Mouse (Mus musculus) limb, embryonic 14.5 days (tissue): ENCODE results near the gene Snai3. TPM values are rescaled to one million over a fixed set of nuclear protein-coding genes. Genes with fewer than 3 reads are reported as not detected.

Experiments used
- ATAC-seq: fragments of 200-750 bp; cut with Nextera tagmentation; 2 replicates; pipeline ENCODE4 v1.8.0; 2017; ENCODE audit warnings: low read depth, moderate number of reproducible peaks, moderate TSS enrichment; ENCODE audit not compliant: low FRiP score
- DNase-seq: peaks from one replicate; pipeline ENCODE4 v3.0.0-alpha.2; 2015; ENCODE audit warnings: low spot score
- H3K27ac ChIP-seq: fragments of 300-500 bp; sonication (generic); replicated peaks from 2 replicates; pipeline ENCODE4 v1.5.1; 2014; ENCODE audit warnings: low read depth, mild to moderate bottlenecking, low read length, moderate library complexity, mixed read lengths
- H3K27me3 ChIP-seq: fragments of 300-500 bp; sonication (generic); 2 replicates; pipeline ENCODE4 v1.6.1; 2014; ENCODE audit warnings: low read length, mixed read lengths; ENCODE audit not compliant: control insufficient read depth, insufficient read depth
- H3K36me3 ChIP-seq: fragments of 300-500 bp; sonication (generic); 2 replicates; pipeline ENCODE4 v1.6.1; 2014; ENCODE audit warnings: mild to moderate bottlenecking, low read length, moderate library complexity, mixed read lengths; ENCODE audit not compliant: control insufficient read depth, insufficient read depth
- H3K4me1 ChIP-seq: fragments of 300-500 bp; sonication (generic); 2 replicates; pipeline ENCODE4 v1.6.1; 2014; ENCODE audit warnings: antibody characterized with exemption, low read length, mixed read lengths; ENCODE audit not compliant: control insufficient read depth, insufficient read depth
- H3K4me2 ChIP-seq: fragments of 300-500 bp; sonication (generic); replicated peaks from 2 replicates; pipeline ENCODE4 v1.6.1; 2014; ENCODE audit warnings: low read depth, mild to moderate bottlenecking, low read length, moderate library complexity; ENCODE audit not compliant: severe bottlenecking
- H3K4me3 ChIP-seq: fragments of 300-500 bp; sonication (generic); replicated peaks from 2 replicates; pipeline ENCODE4 v1.5.1; 2014; ENCODE audit warnings: low read length
- H3K9ac ChIP-seq: fragments of 300-500 bp; sonication (generic); 2 replicates; pipeline ENCODE4 v1.6.1; 2014; ENCODE audit warnings: mild to moderate bottlenecking, low read depth, low read length, moderate library complexity; ENCODE audit not compliant: severe bottlenecking
- H3K9me3 ChIP-seq: fragments of 300-500 bp; sonication (generic); 2 replicates; pipeline ENCODE4 v1.6.1; 2016; ENCODE audit warnings: low read length; ENCODE audit not compliant: control insufficient read depth
- POLR2A ChIP-seq: fragments of 200-500 bp; IDR thresholded peaks from 2 replicates; pipeline ENCODE4 v1.8.0; 2012; ENCODE audit warnings: inconsistent platforms, mild to moderate bottlenecking, moderate library complexity, borderline replicate concordance; ENCODE audit not compliant: insufficient read depth, insufficient read length; ENCODE audit errors: extremely low read depth
- WGBS: fragments of 180-500 bp; shearing (Covaris S2); extraction: QIAGEN DNeasy Blood & Tissue Kit; methylation state at CpG from one replicate; pipeline ENCODE4 v1.1.7; 2014; 5-methylcytosine and 5-hydroxymethylcytosine counted together
- polyA plus RNA-seq, 2 experiments: library from polyadenylated mRNA; depleted of rRNA in 1 of 2; stranded (reverse) in 1 of 2; unstranded in 1 of 2; fragments of >200 nt; fragmentation: Nextera tagmentation in 1 of 2; extraction: Ambion mirVana in 1 of 2; gene quantifications; 2 replicates each; pipeline versions ENCODE4 v1.2.1 to v1.2.3; 2012 to 2014

The Snai3 gene
- polyA plus RNA-seq (2012; rRNA removed): 2.1 and 2.5 TPM in 2 replicates
- 1.2 and 2.1 TPM in 2 replicates for polyA plus RNA-seq (2014; fragmentation: Nextera tagmentation; extraction: Ambion mirVana)

DNA sequence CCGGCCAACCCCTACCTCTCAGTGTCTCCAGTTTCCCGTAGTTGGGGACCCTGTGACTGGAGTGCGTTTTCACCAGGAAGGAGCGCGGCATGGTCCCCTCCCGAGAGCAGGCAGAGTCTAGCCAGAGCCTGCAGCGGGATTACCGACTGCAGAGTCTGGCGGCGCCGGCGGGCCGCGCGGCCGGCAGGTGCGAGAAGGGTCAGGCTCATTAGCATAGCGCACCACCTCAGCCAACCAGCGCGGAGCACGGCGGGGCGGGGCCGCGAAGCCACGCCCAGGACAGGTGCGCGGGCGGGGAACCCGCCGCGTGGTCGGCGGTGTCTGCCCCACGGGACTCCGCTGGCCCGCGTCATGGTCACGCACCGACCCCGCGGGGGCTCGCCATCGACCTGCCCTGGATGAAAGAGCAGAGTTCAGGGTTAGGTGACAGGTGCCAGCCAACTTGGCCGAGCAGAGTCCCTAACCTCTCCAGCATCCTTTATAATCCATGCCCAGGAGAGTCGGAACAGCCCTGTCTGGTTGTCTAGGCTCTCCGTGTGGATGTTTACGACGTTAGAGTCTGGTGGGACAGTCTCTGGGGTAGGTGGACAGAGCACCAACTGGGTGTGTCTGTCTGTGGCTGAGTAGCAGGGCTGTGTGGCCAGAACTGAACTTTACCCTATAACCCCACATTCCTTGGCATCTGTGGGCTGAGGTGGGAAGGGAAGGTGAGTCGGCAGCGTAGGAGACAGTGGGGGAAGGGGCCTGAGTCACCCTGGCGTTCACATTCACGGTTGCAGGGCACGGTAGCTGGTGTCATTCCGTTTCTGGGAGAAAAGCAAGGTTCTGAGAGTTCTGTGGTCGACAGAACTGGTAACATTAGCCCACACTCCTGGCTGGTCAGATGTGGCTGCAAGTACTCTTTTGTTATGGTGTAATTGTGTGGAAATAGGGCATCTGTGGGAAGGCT, at the start of gene Snai3:
Gene Snai3, minus strand, starts transcription at position 210 of the 949 bp plus-strand sequence.
- H3K9ac ChIP-seq: peak within 1 kb of the TSS; percentile 12; the same call in 1 of the 2 replicates
- peaks cover 5% of the 10 kb centered on the region; the same call in 1 of the 2 replicates for H3K36me3 ChIP-seq
- H3K4me1 ChIP-seq: peaks cover 13% of the 10 kb centered on the region
- no peak for TF ChIP-seq POLR2A
- peaks cover 31% of the 10 kb centered on the region for H3K27me3 ChIP-seq
- H3K4me3 ChIP-seq: peak within 1 kb of the TSS; percentile 30
- ATAC-seq (peak; percentile 78), DNase-seq (peak; percentile 21)
- WGBS: 5% methylated on average over 34 of the region's 56 CpGs
- H3K27ac ChIP-seq: no peak within 1 kb of the TSS
- H3K9me3 ChIP-seq: no peaks in the 10 kb centered on the region
- peak within 1 kb of the TSS; percentile 47 for H3K4me2 ChIP-seq

DNA sequence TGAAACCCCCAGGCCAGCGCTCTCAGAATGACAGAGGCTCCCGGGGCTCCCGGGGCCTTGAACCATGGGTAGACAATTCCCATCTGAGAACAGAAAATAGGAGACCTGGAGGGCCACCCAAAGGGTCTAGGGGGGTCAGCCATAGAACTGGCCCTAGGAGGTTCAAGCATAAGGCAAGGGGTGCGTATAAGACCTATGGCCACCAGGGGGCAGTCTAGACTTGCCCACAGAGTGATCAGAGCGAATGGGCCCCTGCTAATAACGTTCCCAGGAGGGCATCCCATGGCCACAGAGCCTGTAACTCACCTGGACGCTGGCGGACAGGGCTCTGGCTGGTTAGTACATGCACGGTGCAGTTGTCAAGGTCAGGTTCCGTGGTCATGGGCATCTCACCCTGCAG, 40.3 kb upstream of the Snai3 start:
- Histone ChIP-seq H3K4me1 (no peaks in the 10 kb centered on the region), H3K27me3 (no peaks in the 10 kb centered on the region), H3K4me2 (no peak overlapping the region), H3K27ac (no peak overlapping the region), H3K36me3 (peaks cover 62% of the 10 kb centered on the region), H3K9ac (no peak overlapping the region), H3K9me3 (no peaks in the 10 kb centered on the region), H3K4me3 (no peak overlapping the region)
- ATAC-seq (peak; percentile 47; the same call in 1 of the 2 replicates), DNase-seq (peak; percentile 86)
- WGBS: 33% methylated on average over 10 of the region's 10 CpGs
- TF ChIP-seq POLR2A: no peak

DNA sequence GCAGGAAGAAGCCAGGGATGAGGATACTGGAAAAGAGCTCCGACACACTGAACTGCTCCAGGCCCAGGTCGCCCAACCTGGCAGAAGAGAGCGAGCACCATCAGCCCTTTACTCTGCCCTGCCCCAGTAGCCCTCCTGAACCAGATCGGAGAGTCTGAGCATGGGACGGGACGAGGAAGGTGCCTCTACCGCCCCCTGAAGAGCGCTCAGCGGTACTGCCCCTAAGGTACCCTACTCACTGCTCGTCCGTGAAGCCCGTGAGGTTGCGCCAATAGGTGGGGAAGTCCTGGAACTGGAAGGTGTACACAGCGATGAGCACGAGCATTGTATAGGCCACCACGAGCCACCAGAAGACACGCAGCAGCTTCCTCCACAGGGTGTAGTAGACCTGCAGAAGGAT, 37.4 kb upstream of the Snai3 start:
- 74% methylated on average over 17 of the region's 17 CpGs for WGBS
- H3K27me3 ChIP-seq: no peaks in the 10 kb centered on the region
- no peaks in the 10 kb centered on the region for H3K4me1 ChIP-seq
- ATAC-seq (no peak), DNase-seq (no peak)
- TF ChIP-seq POLR2A: no peak
- no peak overlapping the region for H3K4me3 ChIP-seq
- no peak overlapping the region for H3K4me2 ChIP-seq
- H3K9ac ChIP-seq: no peak overlapping the region
- peaks cover 78% of the 10 kb centered on the region for H3K36me3 ChIP-seq
- no peak overlapping the region for H3K27ac ChIP-seq
- H3K9me3 ChIP-seq: no peaks in the 10 kb centered on the region

DNA sequence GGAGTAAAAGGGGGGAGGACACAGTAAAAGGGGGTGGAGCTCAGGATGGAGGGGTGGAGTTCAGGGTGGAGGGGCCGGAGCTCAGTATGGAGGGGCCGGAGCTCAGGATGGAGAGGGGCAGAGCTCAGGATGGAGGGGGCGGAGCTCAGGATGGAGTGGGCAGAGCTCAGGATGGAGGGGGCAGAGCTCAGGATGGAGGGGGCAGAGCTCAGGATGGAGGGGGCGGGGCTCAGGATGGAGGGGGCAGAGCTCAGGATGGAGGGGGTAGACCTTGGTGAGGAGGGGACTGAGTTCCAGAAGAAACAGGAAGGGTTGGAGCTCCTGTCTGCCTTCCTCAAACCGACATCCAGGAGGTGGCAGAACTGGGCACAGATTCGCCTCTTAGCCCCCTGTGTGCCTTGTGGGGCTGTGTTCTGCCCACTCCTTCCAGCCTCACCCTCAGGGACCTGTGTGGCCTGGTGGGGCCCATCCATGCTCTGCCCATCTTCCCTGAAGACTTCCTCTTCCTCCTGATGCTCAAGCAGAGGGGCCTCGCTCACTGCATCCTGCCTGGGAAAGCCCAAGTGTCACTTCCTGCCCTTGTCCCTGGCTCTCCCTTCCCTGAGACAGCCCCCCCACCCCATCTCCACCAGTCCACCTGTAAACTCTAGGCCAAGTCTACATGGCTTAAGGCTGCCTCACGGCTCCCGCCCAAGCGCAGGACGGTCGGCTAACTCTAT, 36.6 kb upstream of the Snai3 start:
- no peaks in the 10 kb centered on the region for H3K9me3 ChIP-seq
- TF ChIP-seq POLR2A: no peak
- WGBS: 88% methylated on average over 9 of the region's 12 CpGs
- no peak overlapping the region for H3K4me3 ChIP-seq
- no peaks in the 10 kb centered on the region for H3K4me1 ChIP-seq
- DNase-seq (no peak), ATAC-seq (no peak)
- no peaks in the 10 kb centered on the region for H3K27me3 ChIP-seq
- H3K4me2 ChIP-seq: no peak overlapping the region
- H3K9ac ChIP-seq: no peak overlapping the region
- peaks cover 83% of the 10 kb centered on the region for H3K36me3 ChIP-seq
- no peak overlapping the region for H3K27ac ChIP-seq

DNA sequence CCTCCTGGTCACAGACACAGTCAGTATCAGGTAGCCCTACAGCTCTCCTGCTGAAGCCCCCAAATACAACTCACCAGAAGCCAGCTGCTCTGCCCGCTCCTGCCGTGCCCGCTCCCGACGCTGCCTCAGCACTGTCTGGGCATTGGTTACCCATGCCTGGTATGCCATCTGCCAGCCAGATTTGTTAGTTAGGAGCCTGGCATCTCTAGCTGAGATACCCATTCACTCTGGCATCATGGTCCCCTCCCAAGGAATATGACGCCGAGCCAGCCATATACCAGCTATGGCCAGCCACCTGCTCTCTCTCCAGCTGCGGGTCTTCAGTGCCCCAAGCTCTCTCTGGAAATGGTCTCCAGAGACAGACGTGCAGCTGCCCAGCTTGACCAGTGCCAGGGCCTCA, 27.9 kb upstream of the Snai3 start:
- 90% methylated on average over 9 of the region's 9 CpGs for WGBS
- no peak overlapping the region for H3K27ac ChIP-seq
- ATAC-seq: no peak
- DNase-seq: no peak
- no peaks in the 10 kb centered on the region for H3K4me1 ChIP-seq
- no peaks in the 10 kb centered on the region for H3K9me3 ChIP-seq
- H3K9ac ChIP-seq: no peak overlapping the region
- H3K27me3 ChIP-seq: no peaks in the 10 kb centered on the region
- TF ChIP-seq POLR2A: no peak
- H3K4me2 ChIP-seq: no peak overlapping the region
- H3K36me3 ChIP-seq: peaks cover 94% of the 10 kb centered on the region
- H3K4me3 ChIP-seq: no peak overlapping the region
